Comparison of ENCODE assay signal across 8 mouse cellular contexts in genomic region chr5:139792159-139792775, GRCm38 (mm10). TPM values are rescaled to one million over a fixed set of nuclear protein-coding genes. Genes with fewer than 3 reads are reported as not detected.
DNase-seq lines count a peak whose midpoint lies in the region; ATAC-seq lines count a peak whose summit lies in the region.

No protein-coding gene starts in this region.

- peak overlapping the region; percentile 75; the same call in 1 of the 2 replicates for H3K27ac ChIP-seq in lung, embryonic 15.5 days
- peak overlapping the region; percentile 90 for H3K27ac ChIP-seq in intestine, embryonic 15.5 days
- no peak overlapping the region for H3K27ac ChIP-seq in neural tube, embryonic 14.5 days (ENCODE audit: low read depth, low read length)

- ATAC-seq in lung, embryonic 15.5 days (ENCODE audit: borderline replicate concordance, extremely low read depth, low FRiP score, low TSS enrichment) = no peak
- ATAC-seq in erythroblast, adult 5-6 weeks (replicated peaks; ENCODE audit: low FRiP score, poor library complexity, severe bottlenecking) = 0 out of 2 replicates have a peak, but pooled peaks have one; percentile 4
- ATAC-seq in intestine, embryonic 15.5 days = no peak
- no peak for ATAC-seq in neural tube, embryonic 14.5 days (ENCODE audit: low read depth)

- H3K36me3 ChIP-seq in lung, embryonic 15.5 days = no peaks in the 10 kb centered on the region
- H3K36me3 ChIP-seq in intestine, embryonic 15.5 days = no peaks in the 10 kb centered on the region
- no peaks in the 10 kb centered on the region for H3K36me3 ChIP-seq in neural tube, embryonic 14.5 days (ENCODE audit: control insufficient read depth, insufficient read depth, low read length)

- H3K9ac ChIP-seq in lung, embryonic 15.5 days = peak overlapping the region; percentile 73
- H3K9ac ChIP-seq in intestine, embryonic 15.5 days = peak overlapping the region; percentile 68
- peak overlapping the region; percentile 67 for H3K9ac ChIP-seq in neural tube, embryonic 14.5 days (replicated peaks; ENCODE audit: low read depth, low read length)

- peak overlapping the region; percentile 96 for H3K4me2 ChIP-seq in lung, embryonic 15.5 days
- peak overlapping the region; percentile 97 for H3K4me2 ChIP-seq in intestine, embryonic 15.5 days (replicated peaks)
- peak overlapping the region; percentile 100 for H3K4me2 ChIP-seq in neural tube, embryonic 14.5 days (ENCODE audit: low read depth, low read length)

- no peaks in the 10 kb centered on the region for H3K9me3 ChIP-seq in lung, embryonic 15.5 days
- H3K9me3 ChIP-seq in intestine, embryonic 15.5 days = no peaks in the 10 kb centered on the region
- H3K9me3 ChIP-seq in neural tube, embryonic 14.5 days (ENCODE audit: control insufficient read depth, low read length) = no peaks in the 10 kb centered on the region

- peaks cover 60% of the 10 kb centered on the region for H3K4me1 ChIP-seq in lung, embryonic 15.5 days
- H3K4me1 ChIP-seq in intestine, embryonic 15.5 days (replicated peaks) = peaks cover 53% of the 10 kb centered on the region
- peaks cover 28% of the 10 kb centered on the region for H3K4me1 ChIP-seq in neural tube, embryonic 14.5 days (ENCODE audit: control insufficient read depth, insufficient read depth, low read length)

- H3K27me3 ChIP-seq in lung, embryonic 15.5 days = no peaks in the 10 kb centered on the region
- H3K27me3 ChIP-seq in intestine, embryonic 15.5 days (replicated peaks) = no peaks in the 10 kb centered on the region
- H3K27me3 ChIP-seq in neural tube, embryonic 14.5 days (ENCODE audit: control insufficient read depth, insufficient read depth, low read length) = no peaks in the 10 kb centered on the region

- no peak for DNase-seq in lung, adult 18-20 months
- no peak for DNase-seq in frontal cortex, postnatal 25 days (ENCODE audit: low spot score in 2 of 2)
- DNase-seq in ovary, postnatal 10 days (ENCODE audit: low spot score) = no peak
- no peak for DNase-seq in urinary bladder, postnatal 14 days (ENCODE audit: low spot score)

- 12% methylated on average over 11 of the region's 11 CpGs for WGBS in lung, embryonic 15.5 days
- 14% methylated on average over 11 of the region's 11 CpGs for WGBS in intestine, embryonic 15.5 days
- WGBS in neural tube, embryonic 14.5 days = 18% methylated on average over 11 of the region's 11 CpGs

- H3K4me3 ChIP-seq in lung, embryonic 15.5 days = peak overlapping the region; percentile 92
- peak overlapping the region; percentile 78 for H3K4me3 ChIP-seq in intestine, embryonic 15.5 days (replicated peaks)
- H3K4me3 ChIP-seq in neural tube, embryonic 14.5 days (ENCODE audit: low read depth, low read length) = peak overlapping the region; percentile 75

RNA-seq across cellular contexts. Expression of gene Mafk, which starts 1.0 kb away (rescaled TPM):
- 14.1 and 15.3 TPM in 2 replicates for polyA plus RNA-seq in lung, embryonic 15.5 days (2015; fragmentation: Nextera tagmentation; extraction: Ambion mirVana)
- 72.4 and 83.0 TPM in 2 replicates for total RNA-seq in erythroblast, adult 5-6 weeks (2015; ENCODE audit: low replicate concordance)
- total RNA-seq in erythroblast, adult 5-6 weeks (2017; ENCODE audit: low replicate concordance) = 147 and 218 TPM in 2 replicates
- 17.6 and 20.7 TPM in 2 replicates for polyA plus RNA-seq in intestine, embryonic 15.5 days (2015; fragmentation: Nextera tagmentation; extraction: Ambion mirVana)
- polyA plus RNA-seq in neural tube, embryonic 14.5 days (2014; fragmentation: Nextera tagmentation; extraction: Ambion mirVana) = 5.7 and 8.9 TPM in 2 replicates

RNA-seq across cellular contexts. Expression of gene Ints1, which starts 16.8 kb away (rescaled TPM):
- 22.8 and 24.7 TPM in 2 replicates for polyA plus RNA-seq in lung, embryonic 15.5 days (2015; fragmentation: Nextera tagmentation; extraction: Ambion mirVana)
- 21.3 and 30.7 TPM in 2 replicates for total RNA-seq in erythroblast, adult 5-6 weeks (2015; ENCODE audit: low replicate concordance)
- 10.9 and 28.0 TPM in 2 replicates for total RNA-seq in erythroblast, adult 5-6 weeks (2017; ENCODE audit: low replicate concordance)
- 22.2 and 25.4 TPM in 2 replicates for polyA plus RNA-seq in intestine, embryonic 15.5 days (2015; fragmentation: Nextera tagmentation; extraction: Ambion mirVana)
- 35.4 and 39.6 TPM in 2 replicates for polyA plus RNA-seq in neural tube, embryonic 14.5 days (2014; fragmentation: Nextera tagmentation; extraction: Ambion mirVana)

RNA-seq across cellular contexts. Expression of gene Tmem184a, which starts 27.4 kb away (rescaled TPM):
- polyA plus RNA-seq in lung, embryonic 15.5 days (2015; fragmentation: Nextera tagmentation; extraction: Ambion mirVana) = 12.5 and 13.2 TPM in 2 replicates
- total RNA-seq in erythroblast, adult 5-6 weeks (2015; ENCODE audit: low replicate concordance) = not detected in 2 replicates
- 0.14 TPM in 1 of 2 replicates, not detected in the other for total RNA-seq in erythroblast, adult 5-6 weeks (2017; ENCODE audit: low replicate concordance)
- 57.7 and 68.4 TPM in 2 replicates for polyA plus RNA-seq in intestine, embryonic 15.5 days (2015; fragmentation: Nextera tagmentation; extraction: Ambion mirVana)
- polyA plus RNA-seq in neural tube, embryonic 14.5 days (2014; fragmentation: Nextera tagmentation; extraction: Ambion mirVana) = 0.23 TPM in 1 of 2 replicates, not detected in the other

RNA-seq across cellular contexts. Expression of gene Gm26938, which starts 33.9 kb away (rescaled TPM):
- polyA plus RNA-seq in lung, embryonic 15.5 days (2015; fragmentation: Nextera tagmentation; extraction: Ambion mirVana) = not detected in 2 replicates
- not detected in 2 replicates for total RNA-seq in erythroblast, adult 5-6 weeks (2015; ENCODE audit: low replicate concordance)
- total RNA-seq in erythroblast, adult 5-6 weeks (2017; ENCODE audit: low replicate concordance) = not detected in 2 replicates
- polyA plus RNA-seq in intestine, embryonic 15.5 days (2015; fragmentation: Nextera tagmentation; extraction: Ambion mirVana) = 0.29 TPM in 1 of 2 replicates, not detected in the other
- polyA plus RNA-seq in neural tube, embryonic 14.5 days (2014; fragmentation: Nextera tagmentation; extraction: Ambion mirVana) = not detected in 2 replicates

RNA-seq across cellular contexts. Expression of gene Psmg3, which starts 34.4 kb away (rescaled TPM):
- polyA plus RNA-seq in lung, embryonic 15.5 days (2015; fragmentation: Nextera tagmentation; extraction: Ambion mirVana) = 73.9 and 76.8 TPM in 2 replicates
- 4.0 and 6.0 TPM in 2 replicates for total RNA-seq in erythroblast, adult 5-6 weeks (2015; ENCODE audit: low replicate concordance)
- total RNA-seq in erythroblast, adult 5-6 weeks (2017; ENCODE audit: low replicate concordance) = 4.3 and 6.1 TPM in 2 replicates
- polyA plus RNA-seq in intestine, embryonic 15.5 days (2015; fragmentation: Nextera tagmentation; extraction: Ambion mirVana) = 80.0 and 80.2 TPM in 2 replicates
- polyA plus RNA-seq in neural tube, embryonic 14.5 days (2014; fragmentation: Nextera tagmentation; extraction: Ambion mirVana) = 71.1 TPM in 2 replicates

Comparison
In these comparisons a context has a peak if more than half of its experiments do, and no peak if none do; other contexts are left out.
1. RNA of gene Tmem184a, which starts 27.4 kb away (polyA plus RNA-seq): 57.7 to 68.4 TPM in intestine, embryonic 15.5 days and 12.5 to 13.2 TPM in lung, embryonic 15.5 days; 0.23 TPM in neural tube, embryonic 14.5 days; every median in the first group is over 10 times any median in the second.
2. Peak in every context shown above with its lines, with median percentiles within 50 percentile points of each other: H3K4me2 ChIP-seq, H3K4me3 ChIP-seq and H3K9ac ChIP-seq.